Mouse (Mus musculus): ENCODE results near the gene Kctd2. TPM values are rescaled to one million over a fixed set of nuclear protein-coding genes. Genes with fewer than 3 reads are reported as not detected.
A peak's percentile ranks its signal among the peaks of the same experiment; 100 is the strongest.
"Not testable (repeated sequence)": the region's sequence is repeated elsewhere in the genome, so short reads cannot be mapped to it uniquely, and the experiment has no call there.

Gene Kctd2
- polyA plus RNA-seq, 1 experiment from 2014 or later: 18.3 TPM

GRCm38 (mm10) chr11:115382891-115383290, 37.0 kb upstream of the Kctd2 start:
- H3K9me3 ChIP-seq (replicated peaks): no peaks in the 10 kb centered on the region
- H3K4me1 ChIP-seq: peaks cover 45% of the 10 kb centered on the region
- 0 out of 2 replicates have a peak, but pooled peaks cover 3% of the 10 kb centered on the region for H3K36me3 ChIP-seq
- WGBS: 18% methylated on average over 5 of the region's 5 CpGs
- H3K27me3 ChIP-seq (ENCODE audit: low read depth, poor library complexity, severe bottlenecking): 0 out of 2 replicates have a peak, but pooled peaks cover 10% of the 10 kb centered on the region
- H3K4me3 ChIP-seq: peak overlapping the region; percentile 96
- peak overlapping the region; percentile 27; the same call in 1 of the 2 replicates for H3K27ac ChIP-seq
- DNase-seq (ENCODE audit: low spot score): no peak

- Histone ChIP-seq H3K36me3 (peaks cover 10% of the 10 kb centered on the region; the same call in 1 of the 2 replicates), H3K27ac (peak overlapping the region; percentile 28; the same call in 1 of the 2 replicates), H3K4me1 (peaks cover 45% of the 10 kb centered on the region), H3K4me3 (peak overlapping the region; percentile 96), H3K9me3 (replicated peaks) (no peaks in the 10 kb centered on the region), H3K27me3 (ENCODE audit: low read depth, poor library complexity, severe bottlenecking) (0 out of 2 replicates have a peak, but pooled peaks cover 10% of the 10 kb centered on the region)
- no peak for DNase-seq (ENCODE audit: low spot score)
- WGBS: 73% methylated on average over 16 of the region's 16 CpGs
Measured at GRCm38 (mm10) chr11:115383701-115384474, 36.0 kb upstream of the Kctd2 start.

GRCm38 (mm10) chr11:115384587-115384986, 35.3 kb upstream of the Kctd2 start:
- Histone ChIP-seq H3K9me3 (replicated peaks) (no peaks in the 10 kb centered on the region), H3K27me3 (ENCODE audit: low read depth, poor library complexity, severe bottlenecking) (0 out of 2 replicates have a peak, but pooled peaks cover 10% of the 10 kb centered on the region), H3K36me3 (peaks cover 13% of the 10 kb centered on the region), H3K27ac (peak overlapping the region; percentile 28; the same call in 1 of the 2 replicates), H3K4me3 (no peak overlapping the region), H3K4me1 (peaks cover 45% of the 10 kb centered on the region)
- WGBS: 79% methylated on average over 5 of the region's 5 CpGs
- DNase-seq (ENCODE audit: low spot score): no peak

GRCm38 (mm10) chr11:115386859-115387258, 33.1 kb upstream of the Kctd2 start:
- H3K27me3 ChIP-seq (ENCODE audit: low read depth, poor library complexity, severe bottlenecking); H3K27ac ChIP-seq; H3K9me3 ChIP-seq (replicated peaks); H3K4me3 ChIP-seq; DNase-seq (ENCODE audit: low spot score): not testable (repeated sequence)
- peaks cover 33% of the 10 kb centered on the region for H3K36me3 ChIP-seq
- H3K4me1 ChIP-seq: peaks cover 37% of the 10 kb centered on the region
- 89% methylated on average over 3 of the region's 3 CpGs for WGBS

GRCm38 (mm10) chr11:115391358-115391757, 28.6 kb upstream of the Kctd2 start:
- no peak overlapping the region for H3K4me3 ChIP-seq
- no peaks in the 10 kb centered on the region for H3K9me3 ChIP-seq (replicated peaks)
- peaks cover 8% of the 10 kb centered on the region for H3K4me1 ChIP-seq
- peaks cover 21% of the 10 kb centered on the region for H3K27me3 ChIP-seq (ENCODE audit: low read depth, poor library complexity, severe bottlenecking)
- peaks cover 74% of the 10 kb centered on the region for H3K36me3 ChIP-seq
- no peak overlapping the region for H3K27ac ChIP-seq
- 93% methylated on average over 7 of the region's 7 CpGs for WGBS
- no peak for DNase-seq (ENCODE audit: low spot score)

GRCm38 (mm10) chr11:115393721-115394325, 26.1 kb upstream of the Kctd2 start:
- Histone ChIP-seq H3K27ac (no peak overlapping the region), H3K4me3 (peak overlapping the region; percentile 19), H3K4me1 (peaks cover 8% of the 10 kb centered on the region), H3K36me3 (peaks cover 68% of the 10 kb centered on the region), H3K27me3 (ENCODE audit: low read depth, poor library complexity, severe bottlenecking) (peaks cover 21% of the 10 kb centered on the region), H3K9me3 (replicated peaks) (no peaks in the 10 kb centered on the region)
- peak; percentile 32 for DNase-seq (ENCODE audit: low spot score)
- WGBS: 51% methylated on average over 34 of the region's 34 CpGs

- peaks cover 32% of the 10 kb centered on the region for H3K36me3 ChIP-seq
- H3K4me3 ChIP-seq: no peak overlapping the region
- H3K27ac ChIP-seq: no peak overlapping the region
- no peak for DNase-seq (ENCODE audit: low spot score)
- peaks cover 13% of the 10 kb centered on the region for H3K27me3 ChIP-seq (ENCODE audit: low read depth, poor library complexity, severe bottlenecking)
- 81% methylated on average over 7 of the region's 7 CpGs for WGBS
- H3K9me3 ChIP-seq (replicated peaks): no peaks in the 10 kb centered on the region
- H3K4me1 ChIP-seq: peaks cover 10% of the 10 kb centered on the region
Measured at GRCm38 (mm10) chr11:115398085-115398484, 21.8 kb upstream of the Kctd2 start.

- H3K9me3 ChIP-seq (replicated peaks): no peaks in the 10 kb centered on the region
- H3K4me3 ChIP-seq: no peak overlapping the region
- H3K36me3 ChIP-seq: peaks cover 11% of the 10 kb centered on the region
- no peak for DNase-seq (ENCODE audit: low spot score)
- 62% methylated on average over 3 of the region's 3 CpGs for WGBS
- peaks cover 18% of the 10 kb centered on the region for H3K4me1 ChIP-seq
- H3K27ac ChIP-seq: no peak overlapping the region
- no peaks in the 10 kb centered on the region for H3K27me3 ChIP-seq (ENCODE audit: low read depth, poor library complexity, severe bottlenecking)
Measured at GRCm38 (mm10) chr11:115400126-115400525, 19.8 kb upstream of the Kctd2 start.

- Histone ChIP-seq H3K4me1 (peaks cover 21% of the 10 kb centered on the region), H3K27ac (no peak overlapping the region), H3K27me3 (ENCODE audit: low read depth, poor library complexity, severe bottlenecking) (no peaks in the 10 kb centered on the region), H3K9me3 (replicated peaks) (no peaks in the 10 kb centered on the region), H3K4me3 (no peak overlapping the region), H3K36me3 (peaks cover 9% of the 10 kb centered on the region)
- no peak for DNase-seq (ENCODE audit: low spot score)
- 63% methylated on average over 11 of the region's 11 CpGs for WGBS
Measured at GRCm38 (mm10) chr11:115400630-115401391, 19.1 kb upstream of the Kctd2 start.

GRCm38 (mm10) chr11:115403338-115404124, 16.4 kb upstream of the Kctd2 start, which contains the start of gene Mrpl58:
Gene Mrpl58 (plus strand): TSS chr11:115403752.
- Histone ChIP-seq H3K27me3 (ENCODE audit: low read depth, poor library complexity, severe bottlenecking) (no peaks in the 10 kb centered on the region), H3K4me3 (peak within 1 kb of the TSS; percentile 90), H3K9me3 (replicated peaks) (no peaks in the 10 kb centered on the region), H3K4me1 (peaks cover 21% of the 10 kb centered on the region), H3K36me3 (peaks cover 31% of the 10 kb centered on the region), H3K27ac (peak within 1 kb of the TSS; percentile 97)
- peak; percentile 92 for DNase-seq (ENCODE audit: low spot score)
- WGBS: 4% methylated on average over 50 of the region's 50 CpGs

- H3K9me3 ChIP-seq (replicated peaks): no peaks in the 10 kb centered on the region
- H3K27me3 ChIP-seq (ENCODE audit: low read depth, poor library complexity, severe bottlenecking): no peaks in the 10 kb centered on the region
- peaks cover 53% of the 10 kb centered on the region for H3K36me3 ChIP-seq
- H3K27ac ChIP-seq: no peak overlapping the region
- DNase-seq (ENCODE audit: low spot score): no peak
- H3K4me3 ChIP-seq: no peak overlapping the region
- peaks cover 26% of the 10 kb centered on the region for H3K4me1 ChIP-seq
- WGBS: 93% methylated on average over 6 of the region's 6 CpGs
Measured at GRCm38 (mm10) chr11:115405723-115406122, 14.2 kb upstream of the Kctd2 start.

GRCm38 (mm10) chr11:115406858-115407401, 13.0 kb upstream of the Kctd2 start:
- Histone ChIP-seq H3K27ac (no peak overlapping the region), H3K27me3 (ENCODE audit: low read depth, poor library complexity, severe bottlenecking) (no peaks in the 10 kb centered on the region), H3K36me3 (peaks cover 60% of the 10 kb centered on the region), H3K9me3 (replicated peaks) (no peaks in the 10 kb centered on the region), H3K4me3 (no peak overlapping the region), H3K4me1 (peaks cover 38% of the 10 kb centered on the region)
- DNase-seq (ENCODE audit: low spot score): no peak
- 96% methylated on average over 17 of the region's 17 CpGs for WGBS
